In genomic region chr7:115170439-115170838, GRCm38 (mm10) we compare ENCODE assay signal across 9 mouse cellular contexts.
DNase-seq lines count a peak whose midpoint lies in the region; ATAC-seq lines count a peak whose summit lies in the region.
"Had no signal": no experiment of that assay in that cellular context is flagged by ENCODE, and none has a peak within 500 bp of the region (broad histone marks: within the 10 kb centered on the region; RNA-seq: fewer than 3 reads in every experiment).

No protein-coding gene starts in this region.

- no peak overlapping the region for H3K4me2 ChIP-seq in liver, embryonic 12.5 days
- H3K4me2 ChIP-seq in stomach, embryonic 16.5 days (ENCODE audit: low read depth, low read length), result 0 out of 2 replicates have a peak overlapping the region, but pooled peaks have one; percentile 5
- H3K4me2 ChIP-seq: hindbrain, embryonic 15.5 days had no signal

- 55% methylated on average over 9 of the region's 9 CpGs for WGBS in liver, embryonic 12.5 days (ENCODE audit: insufficient replicate concordance)
- WGBS in embryonic facial prominence, embryonic 10.5 days, result 44% methylated on average over 9 of the region's 9 CpGs
- 27% methylated on average over 9 of the region's 9 CpGs for WGBS in stomach, embryonic 16.5 days

- no peak overlapping the region for H3K4me3 ChIP-seq in liver, embryonic 12.5 days
- H3K4me3 ChIP-seq in embryonic facial prominence, embryonic 10.5 days, result no peak overlapping the region
- H3K4me3 ChIP-seq in stomach, embryonic 16.5 days (replicated peaks; ENCODE audit: low read length), result no peak overlapping the region
- H3K4me3 ChIP-seq: hindbrain, embryonic 15.5 days; myocyte had no signal

- H3K9me3 ChIP-seq in liver, embryonic 12.5 days (replicated peaks), result no peaks in the 10 kb centered on the region
- no peaks in the 10 kb centered on the region for H3K9me3 ChIP-seq in embryonic facial prominence, embryonic 10.5 days
- no peaks in the 10 kb centered on the region for H3K9me3 ChIP-seq in stomach, embryonic 16.5 days (replicated peaks; ENCODE audit: control insufficient read depth, low read length)

- H3K4me1 ChIP-seq in liver, embryonic 12.5 days, result no peaks in the 10 kb centered on the region
- H3K4me1 ChIP-seq in embryonic facial prominence, embryonic 10.5 days, result peaks cover 4% of the 10 kb centered on the region
- H3K4me1 ChIP-seq in stomach, embryonic 16.5 days (ENCODE audit: control insufficient read depth, insufficient read depth, low read length), result 0 out of 2 replicates have a peak, but pooled peaks cover 7% of the 10 kb centered on the region
- H3K4me1 ChIP-seq: hindbrain, embryonic 15.5 days had no signal

- H3K27me3 ChIP-seq in liver, embryonic 12.5 days (replicated peaks), result no peaks in the 10 kb centered on the region
- 0 out of 2 replicates have a peak, but pooled peaks cover 5% of the 10 kb centered on the region for H3K27me3 ChIP-seq in embryonic facial prominence, embryonic 10.5 days (replicated peaks; ENCODE audit: low read depth, poor library complexity, severe bottlenecking)
- H3K27me3 ChIP-seq in stomach, embryonic 16.5 days (ENCODE audit: control insufficient read depth, insufficient read depth, low read length), result no peaks in the 10 kb centered on the region
- H3K27me3 ChIP-seq: hindbrain, embryonic 15.5 days had no signal

- H3K36me3 ChIP-seq in liver, embryonic 12.5 days, result no peaks in the 10 kb centered on the region
- H3K36me3 ChIP-seq in embryonic facial prominence, embryonic 10.5 days (replicated peaks), result no peaks in the 10 kb centered on the region
- no peaks in the 10 kb centered on the region for H3K36me3 ChIP-seq in stomach, embryonic 16.5 days (ENCODE audit: control insufficient read depth, insufficient read depth, low read length)
- H3K36me3 ChIP-seq: hindbrain, embryonic 15.5 days had no signal

- H3K9ac ChIP-seq in liver, embryonic 12.5 days, result no peak overlapping the region
- no peak overlapping the region for H3K9ac ChIP-seq in stomach, embryonic 16.5 days (ENCODE audit: low read length)
- H3K9ac ChIP-seq: hindbrain, embryonic 15.5 days had no signal

- intact Hi-C loops in gastrocnemius, postnatal 36 days (cut with DNase I), result no loop called here
- intact Hi-C loops in left cerebral cortex, postnatal 25 days (cut with DNase I), result no loop called here

- ATAC-seq in liver, embryonic 12.5 days, result no peak
- ATAC-seq in stomach, embryonic 16.5 days (ENCODE audit: insufficient read depth, low FRiP score), result peak; percentile 84
- ATAC-seq in megakaryocyte-erythroid progenitor cell, adult 5-6 weeks (replicated peaks; ENCODE audit: low FRiP score, low TSS enrichment, poor library complexity, severe bottlenecking), result no peak

- no peak overlapping the region for H3K27ac ChIP-seq in liver, embryonic 12.5 days
- no peak overlapping the region for H3K27ac ChIP-seq in embryonic facial prominence, embryonic 10.5 days (replicated peaks)
- H3K27ac ChIP-seq in stomach, embryonic 16.5 days (ENCODE audit: low read length), result no peak overlapping the region
- H3K27ac ChIP-seq: hindbrain, embryonic 15.5 days had no signal

- DNase-seq in liver, result peak; percentile 10
- peak; percentile 22 for DNase-seq in embryonic facial prominence, embryonic 10.5 days (ENCODE audit: low spot score)
- peak; percentile 38 to 69 for DNase-seq in gastrocnemius, postnatal 36 days
- DNase-seq in left cerebral cortex, postnatal 25 days (ENCODE audit: low spot score in 2 of 2), result peak; percentile 6 to 26
